Mouse (Mus musculus) heart, postnatal 25 days (tissue): Measurements from ENCODE around the gene Ptk6. TPM values are rescaled to one million over a fixed set of nuclear protein-coding genes. Genes with fewer than 3 reads are reported as not detected.

Experiments
- DNase-seq: peaks from one replicate; pipeline ENCODE4 v3.0.0; 2022; ENCODE audit warnings: low spot score
- intact Hi-C: fragments of 180-260 bp; cut with DNase I; formaldehyde crosslinking; loops from one replicate; pipeline ENCODE4 v1.15.1; 2025
- total RNA-seq, 2 experiments: library from RNA; stranded (reverse); gene quantifications; 2 replicates each; pipeline ENCODE4 v1.2.3; 2021

The Ptk6 gene
- total RNA-seq: not detected

GRCm38 (mm10) chr2:181202422-181202821 is at the start of gene Ptk6:
Ptk6 (minus strand) TSS chr2:181202789.
- intact Hi-C loops: no loop called here
- DNase-seq: no peak

GRCm38 (mm10) chr2:181251841-181252240 is 49.3 kb upstream of the Ptk6 start:
- intact Hi-C loops: no loop called here

GRCm38 (mm10) chr2:181249217-181249616 is 46.6 kb upstream of the Ptk6 start:
- no peak for DNase-seq
- intact Hi-C loops: no loop called here

More at GRCm38 (mm10) chr2:181251841-181252240, 49.3 kb upstream of the Ptk6 start:
- DNase-seq: no peak

GRCm38 (mm10) chr2:181245031-181245430 is 42.4 kb upstream of the Ptk6 start:
- intact Hi-C loops: no loop called here

GRCm38 (mm10) chr2:181243706-181244394 is 41.3 kb upstream of the Ptk6 start:
- intact Hi-C loops: loop anchor here (5.0 kb wide), 1 partner anchor 43 kb away; the partner anchor contains the start of gene Gmeb2
- no peak for DNase-seq

More at GRCm38 (mm10) chr2:181245031-181245430, 42.4 kb upstream of the Ptk6 start:
- no peak for DNase-seq

- DNase-seq: no peak
- intact Hi-C loops: loop anchor here (5.0 kb wide), 1 partner anchor 45 kb away; the partner anchor contains the start of gene Gmeb2
Observed at GRCm38 (mm10) chr2:181242314-181242665, 39.7 kb upstream of the Ptk6 start.

GRCm38 (mm10) chr2:181241602-181242313 is 39.2 kb upstream of the Ptk6 start, which contains the start of gene Helz2:
Helz2 (minus strand) TSS chr2:181242027.
- peak; percentile 51 for DNase-seq
- intact Hi-C loops: loop anchor here (5.0 kb wide), 1 partner anchor 46 kb away; the partner anchor contains the start of gene Gmeb2

GRCm38 (mm10) chr2:181240806-181241440 is 38.3 kb upstream of the Ptk6 start:
- intact Hi-C loops: loop anchor here (5.0 kb wide), 1 partner anchor 46 kb away; the partner anchor contains the start of gene Gmeb2
- DNase-seq: no peak

- intact Hi-C loops: loop anchor here (5.0 kb wide), 1 partner anchor 52 kb away; the partner anchor contains the start of gene Ppdpf
Observed at GRCm38 (mm10) chr2:181239261-181239660, 36.7 kb upstream of the Ptk6 start.

GRCm38 (mm10) chr2:181238861-181239260 is 36.3 kb upstream of the Ptk6 start:
- intact Hi-C loops: loop anchor here (5.0 kb wide), 1 partner anchor 52 kb away; the partner anchor contains the start of gene Ppdpf
- DNase-seq: no peak

More at GRCm38 (mm10) chr2:181239261-181239660, 36.7 kb upstream of the Ptk6 start:
- no peak for DNase-seq

GRCm38 (mm10) chr2:181238091-181238610 is 35.6 kb upstream of the Ptk6 start:
- intact Hi-C loops: loop anchor here (5.0 kb wide), 1 partner anchor 51 kb away; the partner anchor contains the start of gene Ppdpf
- no peak for DNase-seq

- DNase-seq: no peak
- intact Hi-C loops: loop anchor here (5.0 kb wide), 1 partner anchor 50 kb away; the partner anchor contains the start of gene Ppdpf
Observed at GRCm38 (mm10) chr2:181237251-181238014, 34.8 kb upstream of the Ptk6 start.

- intact Hi-C loops: loop anchor here (5.0 kb wide), 1 partner anchor 49 kb away; the partner anchor contains the start of gene Ppdpf
- no peak for DNase-seq
Observed at GRCm38 (mm10) chr2:181235681-181236566, 33.3 kb upstream of the Ptk6 start.

- DNase-seq: no peak
- intact Hi-C loops: loop anchor here (5.0 kb wide), 1 partner anchor 47 kb away; the partner anchor contains the start of gene Ppdpf
Observed at GRCm38 (mm10) chr2:181234680-181235079, 32.1 kb upstream of the Ptk6 start.

GRCm38 (mm10) chr2:181233443-181233842 is 30.9 kb upstream of the Ptk6 start:
- no peak for DNase-seq
- intact Hi-C loops: no loop called here

GRCm38 (mm10) chr2:181231171-181231570 is 28.6 kb upstream of the Ptk6 start:
- no peak for DNase-seq
- intact Hi-C loops: no loop called here

- intact Hi-C loops: no loop called here
- no peak for DNase-seq
Observed at GRCm38 (mm10) chr2:181228335-181228734, 25.7 kb upstream of the Ptk6 start.

- intact Hi-C loops: no loop called here
- no peak for DNase-seq
Observed at GRCm38 (mm10) chr2:181227122-181227521, 24.5 kb upstream of the Ptk6 start.
